Mouse (Mus musculus) cortical plate, adult 2 months (tissue): ENCODE measurements at regions not wholly inside any gene's neighbourhood (a gene's known extent, or its start where the extent isn't known, plus 50 kb on each side); places are given as distances from the start of the nearest gene placed in this dataset.

ENCODE experiments used
- H3K27ac ChIP-seq: fragments of 200-500 bp; 2 replicates; pipeline ENCODE4 v1.5.1; 2012; ENCODE audit warnings: low read length, control low read depth, inconsistent platforms; ENCODE audit not compliant: insufficient read depth
- H3K4me1 ChIP-seq: fragments of 200-500 bp; 2 replicates; pipeline ENCODE4 v1.6.1; 2011; ENCODE audit warnings: low read length; ENCODE audit not compliant: control insufficient read depth, insufficient read depth
- H3K4me3 ChIP-seq: fragments of 200-500 bp; 2 replicates; pipeline ENCODE4 v1.5.1; 2011; ENCODE audit warnings: mild to moderate bottlenecking, low read length, control low read depth; ENCODE audit not compliant: insufficient read depth
- CTCF ChIP-seq: fragments of 200-500 bp; IDR thresholded peaks from 2 replicates; pipeline ENCODE4 v1.5.1; 2011; ENCODE audit warnings: mild to moderate bottlenecking, control low read depth, low read length; ENCODE audit not compliant: insufficient read depth; ENCODE audit errors: extremely low read depth
- POLR2A ChIP-seq: fragments of 200-500 bp; IDR thresholded peaks from 2 replicates; pipeline ENCODE4 v1.6.1; 2011; ENCODE audit warnings: mild to moderate bottlenecking, low read length, control low read depth; ENCODE audit not compliant: insufficient read depth; ENCODE audit errors: extremely low read depth

- no peaks in the 10 kb centered on the region for H3K4me1 ChIP-seq
- no peak; the same call in 1 of the 2 replicates for TF ChIP-seq POLR2A
- no peak for TF ChIP-seq CTCF
- H3K4me3 ChIP-seq = peak overlapping the region; percentile 74
- H3K27ac ChIP-seq = peak overlapping the region; percentile 100
Measured at GRCm38 (mm10) chr13:83730713-83731480, 227.1 kb downstream of the Mef2c start.

- TF ChIP-seq POLR2A (no peak), CTCF (no peak)
- H3K4me1 ChIP-seq = no peaks in the 10 kb centered on the region
- peak overlapping the region; percentile 74 for H3K4me3 ChIP-seq
Measured at GRCm38 (mm10) chr13:83731481-83732006, 227.7 kb downstream of the Mef2c start.

DNA sequence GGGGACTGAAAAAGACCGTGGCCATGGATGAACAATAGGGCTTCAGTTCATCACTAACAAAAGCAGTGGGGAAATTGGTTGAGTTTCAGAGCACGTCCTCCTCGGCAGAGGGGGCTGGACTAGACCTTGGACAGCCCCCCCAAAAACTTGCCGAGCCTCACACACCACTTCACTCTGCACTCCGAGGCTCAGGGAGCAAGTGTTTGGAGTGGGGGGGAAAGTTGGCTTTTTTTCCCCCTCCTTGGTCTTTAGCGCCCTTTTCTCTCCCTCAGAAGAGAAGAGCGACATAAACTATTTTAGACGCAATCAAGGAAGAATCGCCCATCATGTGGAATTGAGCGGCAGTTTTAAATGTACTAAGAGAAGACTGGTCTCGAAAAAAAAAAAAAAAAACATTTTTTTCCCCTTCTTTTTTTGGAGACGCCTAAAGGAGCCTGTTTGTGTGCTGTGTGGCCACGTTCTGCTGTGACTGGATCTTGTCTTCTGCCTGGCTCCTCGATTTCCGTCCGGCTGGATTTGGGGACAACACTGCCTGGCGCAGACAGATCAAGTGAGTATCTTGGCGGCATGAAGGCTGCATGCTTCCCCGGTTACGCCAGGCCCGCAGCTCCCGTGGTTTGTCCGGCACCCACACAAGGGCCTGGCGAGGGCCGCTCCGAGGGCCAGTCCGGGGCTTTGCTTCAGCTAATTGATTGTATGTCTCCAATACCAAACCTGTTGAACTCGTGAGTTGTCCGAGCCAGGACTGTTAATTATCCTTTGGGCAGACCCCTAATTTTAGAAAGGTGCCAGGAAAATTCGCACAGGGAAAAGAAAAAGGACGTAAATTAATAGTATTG is 228.7 kb downstream of the Mef2c start:
- TF ChIP-seq CTCF = no peak
- TF ChIP-seq POLR2A = peak; percentile 69
- H3K4me1 ChIP-seq = no peaks in the 10 kb centered on the region; the same call in 1 of the 2 replicates
- H3K4me3 ChIP-seq = peak overlapping the region; percentile 74
- peak overlapping the region; percentile 94 for H3K27ac ChIP-seq

More at GRCm38 (mm10) chr13:83731481-83732006, 227.7 kb downstream of the Mef2c start:
- H3K27ac ChIP-seq = peak overlapping the region; percentile 100; the same call in 1 of the 2 replicates

GRCm38 (mm10) chr13:83733231-83733990 is 229.6 kb downstream of the Mef2c start:
- Histone ChIP-seq H3K27ac (peak overlapping the region; percentile 94), H3K4me1 (no peaks in the 10 kb centered on the region; the same call in 1 of the 2 replicates), H3K4me3 (peak overlapping the region; percentile 74)
- TF ChIP-seq CTCF (no peak), POLR2A (no peak)

DNA sequence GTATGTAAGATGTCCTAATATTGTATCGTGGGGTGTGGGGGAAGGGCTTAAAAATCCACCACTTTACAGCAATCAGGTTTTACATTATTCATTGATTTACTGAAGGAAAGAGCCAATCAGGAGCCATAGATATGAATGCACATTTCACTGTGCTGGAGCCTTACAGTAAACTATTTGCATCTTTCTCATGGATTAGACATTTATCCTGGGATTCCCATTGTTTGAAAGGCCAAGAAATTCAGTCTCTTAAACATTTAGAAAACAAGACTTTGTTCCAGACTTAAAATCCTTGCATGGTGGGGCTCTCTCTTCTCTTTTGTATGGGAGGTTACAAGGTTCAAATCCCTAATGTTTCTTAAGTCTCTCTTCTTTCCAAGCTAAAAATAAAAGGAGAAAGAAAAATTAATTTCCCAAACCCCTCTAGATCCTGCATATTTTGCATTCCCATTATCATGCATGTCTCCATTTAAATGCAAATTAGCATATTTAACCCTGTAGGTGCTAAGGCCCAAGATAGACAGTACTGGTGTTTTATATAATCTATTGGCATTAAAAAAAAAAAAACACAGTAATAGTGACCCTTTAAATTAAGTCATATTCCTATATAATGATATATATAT is 230.3 kb downstream of the Mef2c start:
- peak overlapping the region; percentile 94 for H3K27ac ChIP-seq
- TF ChIP-seq POLR2A = no peak
- TF ChIP-seq CTCF = no peak
- peak overlapping the region; percentile 74 for H3K4me3 ChIP-seq
- H3K4me1 ChIP-seq = no peaks in the 10 kb centered on the region; the same call in 1 of the 2 replicates

GRCm38 (mm10) chr13:83734656-83735055 is 230.8 kb downstream of the Mef2c start:
- Histone ChIP-seq H3K4me1 (no peaks in the 10 kb centered on the region; the same call in 1 of the 2 replicates), H3K27ac (no peak overlapping the region), H3K4me3 (peak overlapping the region; percentile 14; the same call in 1 of the 2 replicates)
- TF ChIP-seq POLR2A (no peak), CTCF (no peak)

DNA sequence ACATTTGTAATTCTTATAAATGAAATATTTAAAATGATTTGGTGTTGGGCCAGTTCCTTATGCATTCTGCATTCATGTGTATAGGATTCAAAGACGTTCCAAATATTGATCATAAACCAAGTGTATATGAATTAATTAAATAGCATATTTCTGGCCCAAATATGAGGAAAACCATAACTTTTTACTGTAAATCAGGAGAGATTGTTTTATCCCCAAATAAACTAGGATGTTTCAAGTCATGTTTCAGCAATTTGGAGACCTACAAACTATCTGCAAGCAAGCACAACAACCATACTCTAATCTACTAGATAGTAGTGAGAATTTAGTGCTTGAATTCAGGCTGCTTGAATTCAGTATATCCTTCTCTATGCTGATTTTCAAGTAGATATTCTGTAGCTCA is 231.3 kb downstream of the Mef2c start:
- no peak for TF ChIP-seq POLR2A
- no peak for TF ChIP-seq CTCF
- Histone ChIP-seq H3K27ac (no peak overlapping the region), H3K4me1 (peaks cover 1% of the 10 kb centered on the region; the same call in 1 of the 2 replicates), H3K4me3 (peak overlapping the region; percentile 14; the same call in 1 of the 2 replicates)

- Histone ChIP-seq H3K27ac (0 out of 2 replicates have a peak overlapping the region, but pooled peaks have one; percentile 72), H3K4me1 (peaks cover 1% of the 10 kb centered on the region; the same call in 1 of the 2 replicates), H3K4me3 (peak overlapping the region; percentile 38; the same call in 1 of the 2 replicates)
- TF ChIP-seq POLR2A = no peak
- TF ChIP-seq CTCF = no peak
Measured at GRCm38 (mm10) chr13:83735631-83736475, 232.0 kb downstream of the Mef2c start.
